Mouse (Mus musculus): ENCODE measurements at regions not wholly inside any gene's neighbourhood (a gene's known extent, or its start where the extent isn't known, plus 50 kb on each side); places are given as distances from the start of the nearest gene placed in this dataset.

DNA sequence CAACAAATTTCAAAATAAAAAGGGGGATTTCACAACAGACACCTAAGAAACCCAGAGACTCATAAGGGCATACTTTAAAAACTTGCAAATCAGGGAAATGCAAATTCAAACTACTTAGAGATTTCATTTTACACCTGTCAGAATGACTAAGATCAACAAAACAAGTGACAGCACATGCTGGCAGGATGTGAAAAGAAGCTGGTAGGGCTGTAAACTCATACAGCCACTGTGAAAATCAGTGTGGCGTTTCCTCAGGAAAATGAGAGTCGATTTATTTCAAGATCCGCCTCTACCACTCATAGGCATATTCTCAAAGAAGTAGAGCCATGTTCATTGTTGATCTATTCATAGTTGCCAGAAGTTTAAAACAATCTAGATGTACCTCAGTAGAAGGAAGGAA is 133.6 kb upstream of the Veph1 start:
- DNase-seq (ENCODE audit: low read depth, low spot score) = no peak

DNA sequence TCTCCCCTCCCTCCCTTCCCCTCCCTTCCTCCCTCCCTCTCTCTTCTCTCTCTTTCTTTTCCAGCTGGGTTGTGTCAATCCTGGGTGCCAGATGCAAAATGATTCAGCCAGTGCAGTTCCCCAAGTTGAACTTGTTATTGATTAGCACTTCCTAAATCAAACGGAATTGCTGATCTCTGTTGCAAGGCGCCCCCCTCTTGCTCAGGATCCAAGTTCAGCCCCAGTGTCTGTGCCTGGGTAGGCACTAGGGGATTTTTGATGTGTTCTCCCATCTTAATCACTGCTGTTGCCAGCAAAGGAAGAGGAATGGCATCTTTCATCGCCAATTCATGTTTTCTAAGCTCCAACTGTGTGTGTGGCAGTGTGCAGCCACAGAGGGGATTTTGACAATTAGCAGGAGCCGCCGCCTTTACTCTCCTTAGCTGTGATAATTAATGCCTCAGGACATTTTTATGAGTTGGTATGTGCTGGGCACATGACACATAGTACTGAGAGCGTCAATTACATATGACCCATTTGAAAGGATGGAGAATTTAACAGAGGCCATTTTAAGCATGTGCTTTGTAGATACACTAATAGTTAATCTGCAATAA is 125.9 kb upstream of the Veph1 start:
- no peak for DNase-seq (ENCODE audit: low read depth, low spot score)

DNA sequence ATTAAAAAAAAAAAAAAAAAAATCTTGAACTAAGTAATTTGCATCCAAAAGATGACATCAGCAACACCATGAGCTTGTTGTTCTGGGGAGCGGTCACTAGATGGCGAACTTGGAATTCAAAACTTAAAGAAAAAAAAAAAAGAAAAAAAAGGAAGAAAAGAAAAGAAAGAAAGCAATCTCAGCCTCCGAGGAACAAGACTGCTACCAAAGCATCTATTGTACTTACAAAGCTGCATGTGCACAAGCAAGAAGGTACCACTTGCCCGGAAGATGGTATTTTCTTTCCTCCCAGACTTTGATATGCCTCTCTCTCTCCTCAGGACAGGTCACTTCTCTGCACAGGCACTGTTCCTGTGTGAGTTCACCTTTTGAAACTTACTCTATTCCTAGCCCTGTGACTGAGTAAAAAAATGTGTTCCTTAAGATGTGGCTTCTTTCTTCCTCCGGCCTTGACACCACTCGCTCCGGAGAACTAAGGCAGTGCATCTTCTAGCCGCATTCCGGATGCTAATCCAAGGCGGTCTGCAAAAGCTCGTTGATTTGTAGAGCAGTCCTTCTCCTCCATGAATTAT is 114.2 kb upstream of the Veph1 start:
- no peak for DNase-seq (ENCODE audit: low read depth, low spot score)

- DNase-seq (ENCODE audit: low read depth, low spot score) = no peak
Observed at GRCm38 (mm10) chr3:66408791-66409190, 112.2 kb upstream of the Veph1 start.

DNA sequence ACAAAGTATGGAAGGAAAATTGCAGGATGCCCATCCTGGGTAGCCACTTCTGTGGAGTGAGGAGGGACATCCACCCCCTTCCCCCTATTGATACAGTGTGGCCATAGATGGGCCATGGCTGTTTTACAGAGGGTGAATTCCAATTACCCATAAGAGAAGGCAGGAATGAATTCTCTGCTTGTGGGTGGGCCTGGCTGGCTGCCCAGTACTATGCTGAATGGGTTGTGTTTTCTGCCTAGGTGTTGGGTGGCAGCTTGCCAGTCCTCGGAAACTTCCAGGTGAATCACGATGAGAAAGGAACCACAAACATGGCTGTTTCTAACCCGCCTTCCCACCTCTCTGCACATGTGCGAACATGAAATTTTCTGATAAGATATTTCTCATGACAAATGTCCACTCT is 109.0 kb upstream of the Veph1 start:
- no peak for DNase-seq (ENCODE audit: low read depth, low spot score)

GRCm38 (mm10) chr3:66403707-66404106 is 107.1 kb upstream of the Veph1 start:
- DNase-seq (ENCODE audit: low read depth, low spot score) = no peak

DNA sequence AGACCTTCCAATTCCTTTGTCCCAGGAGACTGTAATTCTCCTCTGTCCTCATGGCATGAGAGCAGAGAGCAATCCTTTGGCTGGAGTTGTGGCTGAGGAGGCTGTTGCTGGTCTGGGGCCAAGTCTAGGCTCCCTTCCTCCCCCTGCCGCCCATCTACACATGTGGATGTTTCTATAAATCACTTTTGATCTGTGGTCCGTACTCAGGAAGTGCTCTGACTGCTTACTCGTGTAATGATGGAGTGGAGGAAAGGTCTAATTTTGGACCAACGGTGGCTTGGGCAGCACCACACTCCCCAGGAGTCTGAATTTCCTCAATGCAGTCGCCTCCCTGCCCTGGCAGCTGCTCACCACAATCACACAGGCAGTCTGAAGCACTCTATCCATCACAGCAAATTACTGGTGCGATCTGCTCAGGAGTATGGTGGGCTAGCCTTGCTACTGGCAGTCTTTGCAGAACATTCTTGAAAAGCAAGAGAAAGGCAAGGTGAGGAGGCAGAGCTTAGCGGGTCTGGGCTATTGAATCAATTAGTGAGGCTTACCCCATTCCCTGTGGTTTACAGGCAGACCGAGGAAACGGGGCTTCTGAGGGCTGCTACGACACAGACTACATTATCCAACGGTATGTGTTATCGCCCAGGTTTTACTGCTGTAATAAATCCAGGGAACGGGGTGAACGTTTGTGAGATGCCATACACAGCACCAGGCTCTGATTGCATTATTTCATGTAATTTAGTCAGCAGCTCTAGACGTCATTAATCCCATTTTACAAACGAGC is 104.3 kb upstream of the Veph1 start:
- DNase-seq (ENCODE audit: low read depth, low spot score) = no peak

DNA sequence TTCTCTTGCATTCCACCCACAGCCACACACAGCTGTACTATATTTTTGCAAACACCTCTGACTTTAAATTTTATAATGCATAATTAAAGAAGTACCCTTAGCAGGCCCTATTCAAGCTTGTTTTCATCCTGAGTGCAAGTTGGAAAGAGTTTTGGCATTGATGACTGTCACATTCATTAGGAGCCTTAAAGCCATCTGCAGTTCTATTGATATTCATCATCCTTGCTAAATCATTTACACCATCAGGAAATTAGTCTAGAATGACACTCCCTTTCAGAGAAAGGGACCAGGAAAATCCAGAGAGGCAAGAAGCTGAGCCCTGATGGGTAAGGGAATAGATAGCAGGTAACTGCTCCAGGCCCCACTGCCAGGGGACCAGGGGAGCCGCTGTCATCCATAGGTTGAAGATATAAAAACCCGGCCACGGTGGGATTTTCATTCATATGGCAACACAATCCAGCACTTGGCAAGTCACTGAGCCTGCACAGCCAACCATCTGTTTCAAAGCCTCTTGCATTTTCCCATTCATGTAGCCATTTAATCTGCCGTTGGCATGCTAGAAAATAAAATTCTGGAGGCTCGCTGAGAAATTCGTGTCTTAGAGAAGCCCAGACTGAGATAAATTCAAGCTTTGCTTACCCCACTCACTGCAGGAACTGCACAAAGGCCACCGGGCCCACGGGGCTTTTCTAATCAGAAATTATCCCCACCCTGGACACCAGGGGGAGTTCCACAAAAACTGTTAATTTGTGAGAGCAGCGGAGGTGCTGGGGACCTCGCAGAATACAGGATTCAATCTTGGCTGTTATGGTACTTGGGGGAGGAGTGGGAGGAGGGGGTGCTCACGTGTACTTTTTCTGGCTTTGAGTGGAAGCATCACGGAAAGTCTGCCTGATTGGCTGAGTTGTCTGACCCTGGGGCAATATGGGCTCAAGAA is 101.8 kb upstream of the Veph1 start:
- no peak for DNase-seq (ENCODE audit: low read depth, low spot score)

DNA sequence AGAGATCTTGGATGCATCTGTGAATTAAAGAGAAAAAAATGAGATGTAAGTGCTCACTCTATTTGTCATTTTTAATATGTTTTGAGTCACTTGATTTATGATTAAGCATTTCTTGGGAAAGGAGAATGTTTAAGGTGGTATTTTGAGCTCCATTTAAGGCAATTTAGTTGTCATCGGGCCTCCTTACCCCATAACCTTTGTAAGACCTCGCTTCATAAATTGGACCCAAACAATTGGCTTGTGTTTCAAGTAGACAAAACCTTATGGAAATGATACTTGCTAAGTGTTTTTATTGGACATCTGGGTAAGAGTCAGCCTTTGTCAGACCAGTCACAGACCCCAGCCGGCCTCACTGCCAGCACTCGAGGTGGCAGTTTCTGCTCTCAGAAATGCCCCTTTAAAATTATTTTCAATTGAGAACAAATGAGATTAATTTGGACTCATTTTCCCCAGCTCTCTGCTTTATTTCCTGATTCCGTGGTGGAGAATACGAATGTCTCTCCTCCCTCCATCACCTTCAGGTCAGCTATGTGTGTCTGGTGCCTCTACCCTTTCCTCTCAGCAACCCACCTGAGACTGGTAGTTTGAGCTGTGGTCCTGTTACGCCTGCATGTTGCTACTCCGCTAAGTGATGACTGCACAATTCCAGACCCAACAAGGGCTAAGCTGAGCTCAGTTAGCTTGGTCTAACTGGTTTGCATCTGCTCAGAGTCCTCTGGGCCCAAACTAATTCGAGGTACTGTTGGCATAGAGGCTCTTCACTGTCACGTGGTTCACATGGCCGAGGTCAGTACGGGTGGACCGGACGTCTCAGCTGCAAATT is 78.7 kb upstream of the Veph1 start:
- DNase-seq (ENCODE audit: low read depth, low spot score) = no peak

DNA sequence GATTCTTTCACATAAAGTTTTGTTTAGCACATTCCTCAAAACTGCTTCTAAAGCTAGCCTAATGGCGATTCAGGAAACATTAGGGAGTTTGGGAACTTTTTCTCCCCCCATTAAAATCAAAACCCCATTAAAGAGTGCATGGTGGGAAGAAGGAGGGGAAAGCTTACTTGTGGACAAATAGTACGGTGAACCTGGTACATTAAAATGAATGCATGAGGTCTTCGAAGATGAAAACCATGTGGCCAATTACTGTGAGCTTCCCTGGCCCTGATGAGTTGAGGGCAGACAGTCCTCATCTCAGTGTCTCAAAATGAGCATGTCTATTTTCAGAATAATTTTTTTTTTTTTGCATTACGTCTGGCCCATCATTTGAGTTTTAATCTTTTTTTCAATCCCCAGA is 78.0 kb upstream of the Veph1 start:
- DNase-seq (ENCODE audit: low read depth, low spot score) = no peak

DNA sequence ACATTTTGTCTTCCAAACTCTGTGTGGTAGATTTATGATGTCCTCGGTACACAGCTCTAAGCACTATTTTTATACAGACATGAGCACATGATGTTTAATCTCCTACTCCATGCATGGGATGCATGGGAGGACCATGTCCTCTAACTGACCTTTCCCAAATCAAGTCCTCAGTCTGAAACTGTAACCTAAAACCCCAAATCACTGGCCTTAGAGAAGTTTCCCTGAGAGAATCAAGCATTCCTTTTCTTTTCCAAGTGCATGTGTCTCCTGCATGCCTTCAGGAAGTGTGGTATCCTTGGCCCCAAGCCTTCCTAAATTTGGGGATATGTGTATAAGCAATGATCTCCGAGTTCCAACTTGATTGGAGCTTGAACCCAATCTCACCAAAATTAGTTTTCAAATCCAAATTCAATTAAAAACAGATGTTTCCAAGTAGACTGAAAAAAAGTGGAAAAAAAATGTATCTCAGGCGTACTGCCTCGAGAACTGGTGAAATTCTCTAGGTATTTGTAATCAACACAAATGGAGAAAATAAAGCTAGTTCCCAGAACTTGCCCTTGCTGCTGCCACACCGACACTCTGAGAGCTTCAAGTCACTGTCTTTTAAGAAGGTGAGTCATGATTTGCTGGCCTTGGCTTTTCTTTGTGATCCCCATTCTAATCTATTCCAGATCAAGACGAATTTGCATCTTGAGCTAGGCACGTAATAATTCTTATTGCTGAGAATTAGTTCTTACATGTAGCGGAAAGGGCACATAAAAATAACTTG is 77.4 kb upstream of the Veph1 start:
- DNase-seq (ENCODE audit: low read depth, low spot score) = no peak

Data from c-Kit-negative CD71-positive TER-119-positive erythroid progenitor cells, embryonic 14.5 days (primary cell).